ENCODE assay signal across 24 mouse cellular contexts in genomic region chr5:131006524-131006923, GRCm38 (mm10).
DNase-seq lines count a peak whose midpoint lies in the region; ATAC-seq lines count a peak whose summit lies in the region.
"Had no signal": no experiment of that assay in that cellular context is flagged by ENCODE, and none has a peak within 500 bp of the region (broad histone marks: within the 10 kb centered on the region; RNA-seq: fewer than 3 reads in every experiment).

No protein-coding gene starts in this region.

- H3K9ac ChIP-seq in forebrain, embryonic 13.5 days: no peak overlapping the region
- H3K9ac ChIP-seq in midbrain, embryonic 13.5 days (replicated peaks): no peak overlapping the region
- H3K9ac ChIP-seq: embryonic facial prominence, embryonic 15.5 days; intestine, embryonic 15.5 days; limb, embryonic 13.5 days; liver, embryonic 12.5 days; neural tube, embryonic 12.5 days; stomach, embryonic 15.5 days had no signal

- H3K4me2 ChIP-seq in forebrain, embryonic 13.5 days: no peak overlapping the region
- no peak overlapping the region for H3K4me2 ChIP-seq in midbrain, embryonic 13.5 days (replicated peaks)
- H3K4me2 ChIP-seq: embryonic facial prominence, embryonic 15.5 days; heart, embryonic 11.5 days; intestine, embryonic 15.5 days; limb, embryonic 13.5 days; liver, embryonic 12.5 days; midbrain, embryonic 11.5 days; neural tube, embryonic 12.5 days; stomach, embryonic 15.5 days had no signal

- no peaks in the 10 kb centered on the region for H3K36me3 ChIP-seq in forebrain, embryonic 13.5 days (ENCODE audit: poor library complexity, severe bottlenecking)
- H3K36me3 ChIP-seq in forebrain, embryonic 10.5 days (replicated peaks): no peaks in the 10 kb centered on the region
- no peaks in the 10 kb centered on the region for H3K36me3 ChIP-seq in midbrain, embryonic 13.5 days
- H3K36me3 ChIP-seq: embryonic facial prominence, embryonic 15.5 days; hindbrain, embryonic 10.5 days; intestine, embryonic 15.5 days; limb, embryonic 13.5 days; liver, embryonic 12.5 days; neural tube, embryonic 12.5 days; stomach, embryonic 15.5 days had no signal

- peak; percentile 66 for ATAC-seq in forebrain, embryonic 13.5 days
- ATAC-seq in midbrain, embryonic 13.5 days: no peak
- ATAC-seq: activated CD4-positive, CD25-positive, alpha-beta regulatory T cell, adult 4 months; intestine, embryonic 15.5 days; liver, embryonic 12.5 days had no signal

- DNase-seq in forebrain, embryonic 10.5 days (ENCODE audit: extremely low spot score, low spot score): no peak
- DNase-seq in layer of hippocampus, adult 9-11 months: peak; percentile 38
- DNase-seq in layer of hippocampus, adult 9-10 months (ENCODE audit: low spot score): no peak
- DNase-seq in brain, adult 2 months (ENCODE audit: low read depth, low spot score): peak; percentile 48
- DNase-seq in cerebellum, postnatal 14 days: peak; percentile 76 to 77
- DNase-seq in retina, postnatal 1 day: no peak
- DNase-seq: adrenal gland, adult 8-10 months; kidney, adult 8-10 months; kidney, postnatal 10 days; lung, adult 18-20 months; lung, postnatal 10 days; thymus, postnatal 25 days had no signal

- H3K27me3 ChIP-seq in forebrain, embryonic 13.5 days: no peaks in the 10 kb centered on the region
- no peaks in the 10 kb centered on the region for H3K27me3 ChIP-seq in forebrain, embryonic 10.5 days (ENCODE audit: poor library complexity, severe bottlenecking)
- H3K27me3 ChIP-seq in midbrain, embryonic 13.5 days: no peaks in the 10 kb centered on the region
- H3K27me3 ChIP-seq: embryonic facial prominence, embryonic 15.5 days; intestine, embryonic 15.5 days; limb, embryonic 13.5 days; liver, embryonic 12.5 days; neural tube, embryonic 12.5 days; stomach, embryonic 15.5 days had no signal

- H3K9me3 ChIP-seq in forebrain, embryonic 13.5 days (replicated peaks): 0 out of 2 replicates have a peak, but pooled peaks cover 5% of the 10 kb centered on the region
- H3K9me3 ChIP-seq in forebrain, embryonic 10.5 days: no peaks in the 10 kb centered on the region
- no peaks in the 10 kb centered on the region for H3K9me3 ChIP-seq in midbrain, embryonic 13.5 days
- H3K9me3 ChIP-seq: embryonic facial prominence, embryonic 15.5 days; intestine, embryonic 15.5 days; liver, embryonic 12.5 days; neural tube, embryonic 12.5 days; stomach, embryonic 15.5 days had no signal

- WGBS in forebrain, embryonic 13.5 days: 59% methylated on average over 3 of the region's 3 CpGs
- 88% methylated on average over 3 of the region's 3 CpGs for WGBS in forebrain, embryonic 10.5 days
- 81% methylated on average over 3 of the region's 3 CpGs for WGBS in midbrain, embryonic 13.5 days

- peak overlapping the region; percentile 55 for H3K27ac ChIP-seq in forebrain, embryonic 13.5 days
- no peak overlapping the region for H3K27ac ChIP-seq in forebrain, embryonic 10.5 days
- H3K27ac ChIP-seq in midbrain, embryonic 13.5 days: no peak overlapping the region
- H3K27ac ChIP-seq: embryonic facial prominence, embryonic 15.5 days; hindbrain, embryonic 10.5 days; intestine, embryonic 15.5 days; limb, embryonic 13.5 days; liver, embryonic 12.5 days; neural tube, embryonic 12.5 days; stomach, embryonic 15.5 days had no signal

- 0 out of 2 replicates have a peak, but pooled peaks cover 7% of the 10 kb centered on the region for H3K4me1 ChIP-seq in forebrain, embryonic 13.5 days
- H3K4me1 ChIP-seq in forebrain, embryonic 10.5 days: no peaks in the 10 kb centered on the region
- no peaks in the 10 kb centered on the region for H3K4me1 ChIP-seq in midbrain, embryonic 13.5 days (replicated peaks)
- H3K4me1 ChIP-seq: embryonic facial prominence, embryonic 15.5 days; hindbrain, embryonic 10.5 days; intestine, embryonic 15.5 days; limb, embryonic 13.5 days; liver, embryonic 12.5 days; neural tube, embryonic 12.5 days; stomach, embryonic 15.5 days had no signal

- H3K4me3 ChIP-seq in forebrain, embryonic 13.5 days: no peak overlapping the region
- H3K4me3 ChIP-seq in forebrain, embryonic 10.5 days: no peak overlapping the region
- H3K4me3 ChIP-seq in midbrain, embryonic 13.5 days (replicated peaks): no peak overlapping the region
- H3K4me3 ChIP-seq: embryonic facial prominence, embryonic 15.5 days; hindbrain, embryonic 10.5 days; intestine, embryonic 15.5 days; limb, embryonic 13.5 days; liver, embryonic 12.5 days; neural tube, embryonic 12.5 days; stomach, embryonic 15.5 days had no signal

Comparison
In these comparisons a context has a peak if more than half of its experiments do, and no peak if none do; other contexts are left out.
1. DNase-seq: peak in layer of hippocampus, adult 9-11 months (single experiment), brain, adult 2 months (single experiment) and cerebellum, postnatal 14 days (2 of 2); none in forebrain, embryonic 10.5 days (single experiment), layer of hippocampus, adult 9-10 months (single experiment) and retina, postnatal 1 day (single experiment).